Mouse (Mus musculus) brown adipose tissue, adult 24 weeks (tissue): ENCODE measurements at regions not wholly inside any gene's neighbourhood (a gene's known extent, or its start where the extent isn't known, plus 50 kb on each side); places are given as distances from the start of the nearest gene placed in this dataset.
A peak's percentile ranks its signal among the peaks of the same experiment; 100 is the strongest.

ENCODE experiments used
- H3K27ac ChIP-seq: fragments of 200-500 bp; replicated peaks from 2 replicates; pipeline ENCODE4 v1.5.1; 2012; ENCODE audit warnings: low read depth, mild to moderate bottlenecking, low read length
- H3K4me1 ChIP-seq: fragments of 200-500 bp; 2 replicates; pipeline ENCODE4 v1.6.1; 2012; ENCODE audit warnings: low read length, mixed read lengths; ENCODE audit not compliant: control insufficient read depth, insufficient read depth, insufficient read length
- H3K4me3 ChIP-seq: fragments of 200-500 bp; 2 replicates; pipeline ENCODE4 v1.5.1; 2012; ENCODE audit warnings: low read depth, mild to moderate bottlenecking, low read length, moderate library complexity; ENCODE audit not compliant: insufficient read depth

- Histone ChIP-seq H3K4me1 (no peaks in the 10 kb centered on the region), H3K27ac (no peak overlapping the region), H3K4me3 (no peak overlapping the region)
Observed at GRCm38 (mm10) chr8:91955170-91955569, 153.3 kb upstream of the Irx3 start.

DNA sequence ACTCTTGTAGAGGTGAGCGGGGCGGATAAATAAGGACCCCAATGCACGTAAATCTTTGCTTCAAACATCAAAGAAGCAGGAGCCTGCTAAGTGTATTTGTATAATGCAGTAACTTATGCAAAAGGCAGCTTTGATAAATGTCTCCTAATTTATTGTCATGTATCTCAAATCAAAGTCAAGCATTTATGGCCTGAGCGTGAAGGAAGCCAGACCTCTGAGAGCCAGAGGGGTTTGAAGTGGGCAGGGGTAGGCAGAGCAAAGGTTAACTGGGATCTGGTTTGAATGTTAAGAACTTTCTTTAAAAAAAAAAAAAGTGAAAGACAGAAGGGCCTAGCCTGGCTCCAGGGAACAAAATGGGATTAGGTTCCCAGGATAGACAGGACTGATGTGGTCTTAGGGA is 151.1 kb upstream of the Irx3 start:
- Histone ChIP-seq H3K4me1 (no peaks in the 10 kb centered on the region), H3K4me3 (no peak overlapping the region), H3K27ac (no peak overlapping the region)

GRCm38 (mm10) chr8:91949110-91949509 is 147.2 kb upstream of the Irx3 start:
- H3K4me3 ChIP-seq: peak overlapping the region; percentile 18; the same call in 1 of the 2 replicates
- H3K27ac ChIP-seq: no peak overlapping the region
- H3K4me1 ChIP-seq: no peaks in the 10 kb centered on the region

DNA sequence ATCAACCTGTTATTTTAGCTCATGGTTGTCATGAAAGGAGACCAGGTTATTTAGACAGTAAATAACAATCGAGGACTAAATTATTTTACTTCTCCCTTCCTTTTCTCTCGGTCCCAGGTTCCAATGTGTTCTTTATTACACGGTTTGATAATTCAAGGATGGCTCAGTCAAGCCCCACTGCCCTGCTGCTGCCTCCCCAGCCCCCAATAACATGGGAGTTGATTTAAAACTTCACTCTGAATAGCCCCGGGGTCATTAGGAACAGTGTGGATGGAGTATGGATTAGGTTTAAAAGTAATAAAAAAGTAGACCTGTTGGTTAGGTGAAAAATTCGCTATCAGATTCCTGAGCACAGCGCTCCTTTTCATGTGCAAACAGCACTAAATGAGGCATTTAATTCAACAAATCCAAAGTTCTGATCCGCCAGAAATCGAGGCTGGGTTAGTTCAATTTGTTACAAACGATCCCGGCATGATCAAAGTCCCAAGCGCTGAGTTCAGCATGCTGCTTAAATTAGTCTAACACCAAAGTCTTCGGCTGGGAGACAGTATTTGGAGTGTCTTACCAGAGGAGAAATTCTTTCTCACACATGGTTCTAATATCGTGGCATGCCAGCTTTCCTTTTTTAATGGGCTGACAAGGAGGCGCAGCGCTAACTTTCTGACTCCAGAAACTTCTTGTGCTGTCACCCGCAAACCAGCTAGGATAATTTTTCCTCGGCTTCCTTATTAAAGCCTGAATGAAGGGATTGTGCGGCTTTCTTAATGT is 146.5 kb upstream of the Irx3 start:
- peak overlapping the region; percentile 18; the same call in 1 of the 2 replicates for H3K4me3 ChIP-seq
- H3K4me1 ChIP-seq: no peaks in the 10 kb centered on the region
- no peak overlapping the region for H3K27ac ChIP-seq

GRCm38 (mm10) chr8:91941005-91941404 is 139.1 kb upstream of the Irx3 start:
- H3K4me1 ChIP-seq: no peaks in the 10 kb centered on the region
- H3K27ac ChIP-seq: no peak overlapping the region
- no peak overlapping the region for H3K4me3 ChIP-seq

- H3K4me3 ChIP-seq: no peak overlapping the region
- no peaks in the 10 kb centered on the region for H3K4me1 ChIP-seq
Observed at GRCm38 (mm10) chr8:91937227-91937626, 135.4 kb upstream of the Irx3 start.

GRCm38 (mm10) chr8:91930520-91930919 is 128.7 kb upstream of the Irx3 start:
- Histone ChIP-seq H3K4me3 (no peak overlapping the region), H3K27ac (no peak overlapping the region), H3K4me1 (no peaks in the 10 kb centered on the region)

More at GRCm38 (mm10) chr8:91937227-91937626, 135.4 kb upstream of the Irx3 start:
- H3K27ac ChIP-seq: no peak overlapping the region

DNA sequence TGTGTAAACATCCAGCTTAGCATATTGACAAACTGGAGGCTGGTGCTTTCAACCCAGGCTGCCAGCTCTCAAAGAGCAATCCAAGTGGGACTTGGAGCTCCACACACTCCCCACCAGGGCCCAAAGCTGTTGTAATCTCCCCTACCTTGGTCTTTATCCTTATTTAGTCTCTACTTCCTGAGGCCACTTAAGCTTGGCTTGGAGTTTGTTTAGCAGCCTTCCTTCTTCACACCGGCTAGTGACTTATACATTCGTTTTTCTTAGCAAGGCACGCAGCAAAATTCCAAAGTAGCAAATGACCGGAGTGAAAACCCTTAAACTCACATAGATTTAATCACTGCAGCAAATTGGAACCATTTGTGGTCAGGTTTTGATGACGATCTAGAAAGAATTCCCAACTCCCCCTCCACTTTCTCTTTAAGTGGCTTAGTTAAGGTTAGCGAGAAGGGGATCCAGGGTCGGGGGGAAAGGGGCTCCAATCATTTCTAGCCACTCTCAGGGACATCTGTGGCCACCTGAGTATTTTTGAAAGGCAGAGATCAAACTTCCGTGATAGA is 124.2 kb upstream of the Irx3 start:
- Histone ChIP-seq H3K27ac (no peak overlapping the region), H3K4me1 (no peaks in the 10 kb centered on the region), H3K4me3 (no peak overlapping the region)

DNA sequence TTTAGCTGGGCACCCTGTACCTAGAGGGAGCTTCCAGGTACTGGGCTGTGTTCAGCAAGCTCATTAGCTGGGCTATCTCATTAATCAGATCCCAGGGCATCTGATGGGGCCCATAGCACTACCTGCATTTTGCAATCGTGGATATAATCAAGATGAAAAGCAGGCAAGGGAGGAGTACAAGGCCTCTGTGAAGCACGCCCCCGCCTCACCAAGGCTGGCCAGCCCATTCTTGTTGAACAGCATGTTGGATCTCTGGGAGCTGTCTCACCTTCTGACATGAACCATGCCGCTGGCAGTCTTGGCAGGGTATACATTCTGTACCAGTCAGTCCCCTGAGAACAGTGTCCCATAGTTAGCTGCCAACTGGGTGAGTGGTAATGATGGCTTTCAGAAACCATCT is 122.3 kb upstream of the Irx3 start:
- no peak overlapping the region for H3K27ac ChIP-seq
- no peak overlapping the region for H3K4me3 ChIP-seq
- H3K4me1 ChIP-seq: no peaks in the 10 kb centered on the region

DNA sequence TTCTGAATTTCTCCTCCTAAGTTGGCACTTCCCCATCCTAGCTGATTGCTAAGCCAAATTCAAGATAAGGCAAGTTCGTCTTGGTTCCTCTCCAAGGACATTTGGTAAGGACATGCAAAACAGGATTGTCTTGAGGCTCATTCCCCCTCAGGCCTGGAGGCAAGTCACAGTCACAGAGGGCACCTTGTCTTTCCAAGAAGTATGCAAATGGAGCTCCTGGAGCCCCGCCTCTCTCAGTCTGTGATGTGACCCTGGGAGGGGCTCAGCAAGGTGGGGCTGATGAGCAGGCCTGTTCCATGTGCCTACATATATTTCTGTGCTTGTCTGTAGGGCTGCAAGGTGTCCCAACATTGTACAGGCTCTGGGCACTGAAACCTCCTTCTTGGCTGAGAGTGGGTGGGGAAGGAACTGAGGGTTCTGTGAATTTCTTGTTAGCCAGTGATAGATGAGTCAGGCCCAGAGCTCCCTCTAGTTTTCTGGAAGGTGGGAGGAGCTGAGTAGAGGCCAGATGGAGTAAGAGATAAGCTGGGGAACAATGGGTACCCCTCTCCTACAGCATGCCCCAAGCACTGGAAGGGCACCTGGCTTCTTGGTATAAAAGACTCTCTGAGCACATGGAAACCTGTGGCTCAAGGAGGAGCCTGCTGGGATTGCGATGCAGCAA is 120.5 kb upstream of the Irx3 start:
- H3K4me1 ChIP-seq: no peaks in the 10 kb centered on the region
- no peak overlapping the region for H3K27ac ChIP-seq
- no peak overlapping the region for H3K4me3 ChIP-seq

- Histone ChIP-seq H3K4me3 (no peak overlapping the region), H3K27ac (no peak overlapping the region), H3K4me1 (no peaks in the 10 kb centered on the region)
Observed at GRCm38 (mm10) chr8:91917834-91918233, 116.0 kb upstream of the Irx3 start.

DNA sequence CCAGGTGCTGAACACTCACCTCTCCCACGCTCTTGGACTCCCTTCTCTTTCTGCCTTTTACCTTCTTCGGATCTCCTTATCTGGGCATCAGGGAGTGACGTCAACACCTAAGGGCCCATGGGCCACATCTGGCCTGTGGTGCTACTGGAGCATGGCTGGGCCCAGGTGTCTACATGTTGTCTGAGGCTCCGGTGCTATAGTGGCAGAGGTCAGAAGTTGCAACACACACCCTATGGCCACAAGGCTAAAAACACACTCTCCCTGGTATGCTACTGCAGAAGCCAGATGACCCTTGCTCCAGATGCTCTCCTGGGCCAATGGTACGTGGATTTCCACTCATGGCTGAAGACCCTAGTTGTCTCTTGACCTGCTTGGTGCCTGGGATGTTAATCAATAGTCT is 112.1 kb upstream of the Irx3 start:
- H3K4me3 ChIP-seq: no peak overlapping the region

DNA sequence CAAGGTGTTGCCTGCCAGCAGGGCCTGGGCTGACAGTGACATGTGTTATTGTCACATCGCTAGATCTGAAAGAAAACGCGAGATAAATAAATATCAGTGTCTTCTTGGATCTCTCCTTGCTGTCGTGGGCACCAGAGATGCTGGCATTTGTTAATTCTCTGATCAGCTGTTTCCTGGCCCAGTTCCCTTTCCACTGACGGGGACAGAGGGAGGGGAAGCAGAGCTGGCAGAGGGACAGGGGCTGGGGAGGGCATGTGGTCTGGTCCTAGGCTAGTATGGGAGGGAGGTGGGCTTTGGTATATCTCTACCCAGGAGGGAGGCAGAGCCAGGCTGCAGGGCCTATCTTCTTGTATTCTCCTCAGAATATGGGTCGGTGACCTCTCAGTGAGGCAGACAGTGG is 111.3 kb upstream of the Irx3 start:
- H3K4me3 ChIP-seq: no peak overlapping the region
- no peaks in the 10 kb centered on the region for H3K4me1 ChIP-seq
- no peak overlapping the region for H3K27ac ChIP-seq

More for the DNA sequence above, 112.1 kb upstream of the Irx3 start:
- Histone ChIP-seq H3K4me1 (no peaks in the 10 kb centered on the region), H3K27ac (no peak overlapping the region)

- H3K4me3 ChIP-seq: no peak overlapping the region
- H3K27ac ChIP-seq: no peak overlapping the region
- H3K4me1 ChIP-seq: no peaks in the 10 kb centered on the region
Observed at GRCm38 (mm10) chr8:91909637-91910383, 107.9 kb upstream of the Irx3 start.

- Histone ChIP-seq H3K4me3 (no peak overlapping the region), H3K4me1 (no peaks in the 10 kb centered on the region), H3K27ac (no peak overlapping the region)
Observed at GRCm38 (mm10) chr8:91908731-91909353, 107.0 kb upstream of the Irx3 start.
